Comparison of ENCODE assay signal across 7 mouse cellular contexts in the genomic region with DNA sequence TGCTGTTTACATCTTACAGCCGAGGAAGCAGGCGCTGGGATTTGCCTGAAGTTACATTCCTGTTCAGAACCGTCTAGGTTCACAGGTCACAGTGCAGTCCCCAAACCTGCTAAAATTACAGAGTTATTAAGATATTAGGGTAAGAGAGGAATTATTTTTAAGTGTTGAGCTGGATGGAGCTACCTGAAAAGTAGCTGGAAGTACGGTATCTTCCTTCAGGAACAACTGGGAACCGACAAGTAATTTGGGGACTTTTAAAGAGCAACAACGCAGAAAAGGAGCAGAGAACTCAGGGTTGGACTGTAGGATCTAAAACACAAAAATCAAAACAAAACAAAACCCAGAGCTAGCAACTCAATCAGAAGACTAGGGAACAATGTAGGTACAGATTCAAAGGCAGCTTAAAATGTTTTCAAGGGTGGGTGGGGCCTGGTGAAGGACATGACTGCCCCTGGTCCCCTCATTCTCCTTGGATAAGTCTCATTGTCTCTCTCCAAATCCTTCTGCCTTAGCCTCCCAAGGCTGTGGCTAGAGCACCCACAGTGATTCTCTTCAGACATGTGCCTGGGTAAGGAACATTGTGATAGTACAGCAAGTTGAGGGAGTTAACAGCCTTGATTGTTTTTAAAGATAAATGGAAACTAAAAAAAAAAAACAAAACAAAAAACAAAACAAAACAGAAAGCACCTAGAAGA. TPM values are rescaled to one million over a fixed set of nuclear protein-coding genes. Genes with fewer than 3 reads are reported as not detected.
A peak's percentile ranks its signal among the peaks of the same experiment; 100 is the strongest.
DNase-seq lines count a peak whose midpoint lies in the region; ATAC-seq and TF ChIP-seq lines count a peak whose summit lies in the region.

No protein-coding gene starts in this region.

- no peak for TF ChIP-seq CTCF in lung, postnatal 0 days (IDR thresholded peaks at IDR 0.05)
- TF ChIP-seq CTCF in lung, adult 2 months (IDR thresholded peaks at IDR 0.05; ENCODE audit: insufficient read depth, low read length), result no peak

- H3K27me3 ChIP-seq in lung, postnatal 0 days (replicated peaks; ENCODE audit: insufficient read depth, low read length), result no peaks in the 10 kb centered on the region
- no peaks in the 10 kb centered on the region for H3K27me3 ChIP-seq in embryonic facial prominence, embryonic 12.5 days
- H3K27me3 ChIP-seq in limb, embryonic 10.5 days (ENCODE audit: low read depth, poor library complexity, severe bottlenecking), result no peaks in the 10 kb centered on the region
- no peaks in the 10 kb centered on the region for H3K27me3 ChIP-seq in stomach, embryonic 15.5 days (replicated peaks)

- no peaks in the 10 kb centered on the region for H3K36me3 ChIP-seq in lung, postnatal 0 days (ENCODE audit: insufficient read depth, low read length)
- no peaks in the 10 kb centered on the region for H3K36me3 ChIP-seq in embryonic facial prominence, embryonic 12.5 days
- H3K36me3 ChIP-seq in limb, embryonic 10.5 days, result no peaks in the 10 kb centered on the region
- H3K36me3 ChIP-seq in stomach, embryonic 15.5 days, result no peaks in the 10 kb centered on the region

- H3K9me3 ChIP-seq in lung, postnatal 0 days (ENCODE audit: low read length), result no peaks in the 10 kb centered on the region
- no peaks in the 10 kb centered on the region for H3K9me3 ChIP-seq in embryonic facial prominence, embryonic 12.5 days
- H3K9me3 ChIP-seq in limb, embryonic 10.5 days (replicated peaks), result no peaks in the 10 kb centered on the region
- H3K9me3 ChIP-seq in stomach, embryonic 15.5 days, result no peaks in the 10 kb centered on the region

- H3K9ac ChIP-seq in lung, postnatal 0 days (replicated peaks; ENCODE audit: low read depth), result no peak overlapping the region
- H3K9ac ChIP-seq in embryonic facial prominence, embryonic 12.5 days, result peak overlapping the region; percentile 70
- H3K9ac ChIP-seq in stomach, embryonic 15.5 days, result no peak overlapping the region

- DNase-seq in lung, postnatal 0 days (ENCODE audit: low spot score), result peak; percentile 16
- no peak for DNase-seq in lung, adult 2 months
- DNase-seq in limb, embryonic 10.5 days (ENCODE audit: low spot score), result no peak
- no peak for DNase-seq in gastrocnemius, postnatal 4 days (ENCODE audit: low spot score in 2 of 2)
- no peak for DNase-seq in ovary, postnatal 10 days (ENCODE audit: low spot score)

- peak overlapping the region; percentile 92; the same call in 1 of the 2 replicates for H3K4me3 ChIP-seq in lung, postnatal 0 days (ENCODE audit: low read depth, low read length)
- no peak overlapping the region for H3K4me3 ChIP-seq in lung, adult 2 months (replicated peaks; ENCODE audit: extremely low read depth, low read depth, low read length)
- peak overlapping the region; percentile 82 for H3K4me3 ChIP-seq in embryonic facial prominence, embryonic 12.5 days
- peak overlapping the region; percentile 88 for H3K4me3 ChIP-seq in limb, embryonic 10.5 days
- peak overlapping the region; percentile 81; the same call in 1 of the 2 replicates for H3K4me3 ChIP-seq in stomach, embryonic 15.5 days (replicated peaks)

- no peak for ATAC-seq in lung, postnatal 0 days
- no peak for ATAC-seq in embryonic facial prominence, embryonic 12.5 days (ENCODE audit: insufficient number of reproducible peaks, insufficient read depth, low FRiP score, low TSS enrichment)
- ATAC-seq in stomach, embryonic 15.5 days (ENCODE audit: insufficient read depth, low FRiP score, low read depth), result no peak

- no peak for TF ChIP-seq EP300 in lung, postnatal 0 days (IDR thresholded peaks at IDR 0.05)

- TF ChIP-seq POLR2A in lung, adult 2 months (IDR thresholded peaks at IDR 0.05; ENCODE audit: borderline replicate concordance, extremely low read depth, low read depth, low read length), result no peak

- peaks cover 5% of the 10 kb centered on the region; the same call in 1 of the 2 replicates for H3K4me1 ChIP-seq in lung, postnatal 0 days (ENCODE audit: insufficient read depth, low read depth, low read length)
- peaks cover 2% of the 10 kb centered on the region; the same call in 1 of the 2 replicates for H3K4me1 ChIP-seq in lung, adult 2 months (ENCODE audit: control insufficient read depth, insufficient read depth, low read length)
- peaks cover 14% of the 10 kb centered on the region; the same call in 1 of the 2 replicates for H3K4me1 ChIP-seq in embryonic facial prominence, embryonic 12.5 days
- peaks cover 19% of the 10 kb centered on the region for H3K4me1 ChIP-seq in limb, embryonic 10.5 days
- H3K4me1 ChIP-seq in stomach, embryonic 15.5 days, result 0 out of 2 replicates have a peak, but pooled peaks cover 4% of the 10 kb centered on the region

- peak overlapping the region; percentile 69 for H3K4me2 ChIP-seq in lung, postnatal 0 days (replicated peaks; ENCODE audit: low read depth, low read length)
- peak overlapping the region; percentile 51 for H3K4me2 ChIP-seq in embryonic facial prominence, embryonic 12.5 days (replicated peaks)
- peak overlapping the region; percentile 78 for H3K4me2 ChIP-seq in stomach, embryonic 15.5 days

- peak overlapping the region; percentile 99 for H3K27ac ChIP-seq in lung, postnatal 0 days (ENCODE audit: low read length)
- peak overlapping the region; percentile 69 for H3K27ac ChIP-seq in embryonic facial prominence, embryonic 12.5 days
- peak overlapping the region; percentile 99 for H3K27ac ChIP-seq in limb, embryonic 10.5 days
- H3K27ac ChIP-seq in stomach, embryonic 15.5 days, result peak overlapping the region; percentile 99

- 45% methylated on average over 6 of the region's 6 CpGs for WGBS in lung, postnatal 0 days
- 59% methylated on average over 6 of the region's 6 CpGs for WGBS in lung, adult 2 months
- 32% methylated on average over 6 of the region's 6 CpGs for WGBS in embryonic facial prominence, embryonic 12.5 days
- WGBS in limb, embryonic 10.5 days, result 60% methylated on average over 6 of the region's 6 CpGs
- 44% methylated on average over 6 of the region's 6 CpGs for WGBS in stomach, embryonic 15.5 days

RNA-seq across cellular contexts. Expression of a gene that starts 43.9 kb away (rescaled TPM):
- 38.1 and 40.1 TPM in 2 replicates for polyA plus RNA-seq in lung, postnatal 0 days (2015; fragmentation: Nextera tagmentation; extraction: Ambion mirVana)
- polyA plus RNA-seq in lung, adult 2 months (2012; rRNA removed), result 3.0 and 4.2 TPM in 2 replicates
- 60.6 and 70.5 TPM in 2 replicates for polyA plus RNA-seq in embryonic facial prominence, embryonic 12.5 days (2016; fragmentation: Nextera tagmentation; extraction: Ambion mirVana)
- 52.8 and 57.2 TPM in 2 replicates for polyA plus RNA-seq in limb, embryonic 10.5 days (2016; fragmentation: Nextera tagmentation; extraction: Ambion mirVana)
- polyA plus RNA-seq in stomach, embryonic 15.5 days (2015; fragmentation: Nextera tagmentation; extraction: Ambion mirVana), result 40.9 and 42.6 TPM in 2 replicates
- 10 to 100 TPM; 59.5 to 67.5 TPM for total RNA-seq in gastrocnemius, postnatal 4 days (2021)
